Mouse (Mus musculus): ENCODE data around the gene Zdhhc4. TPM values are rescaled to one million over a fixed set of nuclear protein-coding genes. Genes with fewer than 3 reads are reported as not detected.

Gene Zdhhc4
- polyA plus RNA-seq, 1 experiment = 48.7 TPM

DNA sequence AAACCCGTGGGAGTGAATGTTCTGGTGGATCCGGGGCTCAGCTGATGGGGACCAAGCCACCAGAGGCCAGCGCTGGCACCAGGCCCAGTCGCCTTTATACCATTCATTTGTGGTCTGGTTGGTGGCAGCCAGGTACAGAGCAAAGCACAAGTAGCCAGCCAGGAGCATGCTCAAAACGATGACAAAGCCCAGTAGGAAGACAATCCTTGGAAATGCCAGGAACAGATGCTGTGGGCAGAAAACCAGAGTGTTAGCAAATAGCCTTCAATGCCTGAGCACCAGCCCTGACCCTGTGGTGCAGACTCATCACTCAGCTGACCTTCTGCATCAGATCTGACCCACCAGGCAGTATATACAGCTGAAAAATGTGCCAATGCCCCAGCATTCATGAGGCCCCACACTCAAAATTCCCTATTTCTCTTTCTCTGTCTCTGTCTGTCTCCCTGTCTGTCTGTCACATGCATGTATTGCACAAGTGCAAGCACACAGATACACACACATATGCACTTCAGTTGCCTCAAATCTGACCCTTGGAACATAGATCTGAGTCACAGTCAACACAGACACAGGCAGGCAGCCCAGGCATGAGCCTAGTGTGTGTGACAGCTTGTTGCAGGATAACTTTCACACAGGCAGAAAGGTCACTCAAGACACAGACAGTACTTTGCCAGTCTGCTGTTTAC, 12.3 kb downstream of the Zdhhc4 start:
- Histone ChIP-seq H3K79me2 (ENCODE audit: control insufficient read depth, insufficient read depth) (peaks cover 32% of the 10 kb centered on the region), H3ac (ENCODE audit: control insufficient read depth, insufficient read length, low read depth) (no peak overlapping the region), H3K4me3 (ENCODE audit: insufficient read depth, poor library complexity, severe bottlenecking) (no peak overlapping the region), H3K79me3 (ENCODE audit: low read depth) (peaks cover 22% of the 10 kb centered on the region), H3K36me3 (ENCODE audit: control insufficient read depth, insufficient read depth) (peaks cover 47% of the 10 kb centered on the region), H3K27me3 (ENCODE audit: control insufficient read depth, insufficient read depth, insufficient read length) (no peaks in the 10 kb centered on the region)
- no peak for TF ChIP-seq MYOD1 (IDR thresholded peaks at IDR 0.05; ENCODE audit: control insufficient read depth, insufficient read length, low read depth)
- no peak for TF ChIP-seq CTCF (IDR thresholded peaks at IDR 0.05; ENCODE audit: control insufficient read depth, insufficient read depth, insufficient read length)
- no peak for TF ChIP-seq MYOG (IDR thresholded peaks at IDR 0.05; ENCODE audit: control insufficient read depth, extremely low read depth, insufficient read length)

DNA sequence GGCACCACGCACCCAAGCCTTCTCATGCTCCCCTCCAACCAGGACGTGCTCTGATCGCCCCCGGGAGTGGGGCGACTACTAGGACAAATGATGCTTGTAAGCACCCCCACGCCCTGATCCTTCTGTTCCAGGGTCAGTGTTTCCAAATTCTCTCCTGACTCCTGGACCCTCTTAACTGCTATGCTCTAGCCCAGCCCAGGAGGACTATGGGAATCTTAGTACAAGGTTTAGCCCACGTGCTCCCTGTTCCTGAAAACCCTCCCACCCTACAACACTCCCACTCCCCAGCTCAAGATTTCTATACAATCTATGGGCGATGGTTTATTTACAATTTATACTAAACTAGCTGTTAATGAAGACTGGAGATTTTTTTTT, 13.6 kb downstream of the Zdhhc4 start:
- H3K4me3 ChIP-seq (ENCODE audit: insufficient read depth, poor library complexity, severe bottlenecking) = no peak overlapping the region
- peaks cover 53% of the 10 kb centered on the region for H3K36me3 ChIP-seq (ENCODE audit: control insufficient read depth, insufficient read depth)
- no peak for TF ChIP-seq MYOG (IDR thresholded peaks at IDR 0.05; ENCODE audit: control insufficient read depth, extremely low read depth, insufficient read length)
- TF ChIP-seq MYOD1 (IDR thresholded peaks at IDR 0.05; ENCODE audit: control insufficient read depth, insufficient read length, low read depth) = no peak
- TF ChIP-seq USF1 (IDR thresholded peaks at IDR 0.05; ENCODE audit: low read depth) = no peak
- no peak for TF ChIP-seq CEBPB (IDR thresholded peaks at IDR 0.05; ENCODE audit: low read depth)
- TF ChIP-seq CTCF (IDR thresholded peaks at IDR 0.05; ENCODE audit: control insufficient read depth, insufficient read depth, insufficient read length) = no peak
- TF ChIP-seq FOSL1 (IDR thresholded peaks at IDR 0.05; ENCODE audit: insufficient read depth, low read length, poor library complexity, severe bottlenecking) = no peak
- H3ac ChIP-seq (ENCODE audit: control insufficient read depth, insufficient read length, low read depth) = peak overlapping the region; percentile 27
- no peaks in the 10 kb centered on the region for H3K27me3 ChIP-seq (ENCODE audit: control insufficient read depth, insufficient read depth, insufficient read length)
- peaks cover 30% of the 10 kb centered on the region for H3K79me3 ChIP-seq (ENCODE audit: low read depth)
- H3K79me2 ChIP-seq (ENCODE audit: control insufficient read depth, insufficient read depth) = peaks cover 45% of the 10 kb centered on the region

DNA sequence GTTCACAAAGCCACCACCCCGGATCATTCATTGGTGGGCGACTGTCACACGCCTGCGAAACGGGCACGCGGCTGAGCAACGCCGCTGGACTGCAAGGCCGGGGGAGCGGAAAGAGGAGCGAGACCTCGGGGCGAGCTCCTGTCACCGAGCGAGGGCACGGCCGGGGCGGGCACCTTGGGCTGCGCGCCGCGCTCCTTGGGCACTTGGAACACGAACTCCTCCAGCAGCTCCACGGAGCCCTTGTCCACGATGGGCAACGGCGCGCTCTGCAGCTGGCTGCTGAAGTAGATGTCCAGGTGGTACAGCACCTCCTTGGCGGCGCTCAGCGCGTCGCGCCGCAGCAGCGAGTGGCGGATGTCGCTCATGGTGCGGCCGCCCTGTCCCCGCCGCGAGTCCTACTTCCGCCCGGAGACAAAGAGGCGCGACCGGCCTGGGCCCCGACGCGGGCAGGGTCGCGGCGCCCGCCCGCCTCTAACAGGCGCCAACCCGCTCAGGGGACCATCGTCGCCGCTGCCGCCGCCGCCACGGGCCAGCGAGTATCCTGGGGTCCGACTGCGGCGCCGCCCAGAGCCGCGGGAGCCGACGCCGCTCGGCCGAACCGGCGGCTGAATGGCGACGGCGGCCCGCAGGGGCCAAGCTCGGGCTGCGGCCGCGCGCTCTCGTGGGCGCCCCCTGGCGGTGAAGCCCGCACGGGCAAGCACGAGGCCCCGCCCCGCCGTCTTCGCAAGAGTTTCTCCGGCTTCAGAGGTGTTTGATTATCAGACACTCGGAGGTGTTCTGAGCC, 14.1 kb downstream of the Zdhhc4 start, which contains the start of gene E130309D02Rik:
TSS of gene E130309D02Rik (minus strand) at position 631 of the 784 bp plus-strand sequence.
- peak within 1 kb of the TSS; percentile 100 for H3ac ChIP-seq (ENCODE audit: control insufficient read depth, insufficient read length, low read depth)
- no peaks in the 10 kb centered on the region for H3K27me3 ChIP-seq (ENCODE audit: control insufficient read depth, insufficient read depth, insufficient read length)
- peak within 1 kb of the TSS; percentile 59 for H3K4me3 ChIP-seq (ENCODE audit: insufficient read depth, poor library complexity, severe bottlenecking)
- H3K36me3 ChIP-seq (ENCODE audit: control insufficient read depth, insufficient read depth) = peaks cover 56% of the 10 kb centered on the region
- peaks cover 51% of the 10 kb centered on the region for H3K79me2 ChIP-seq (ENCODE audit: control insufficient read depth, insufficient read depth)
- peaks cover 35% of the 10 kb centered on the region for H3K79me3 ChIP-seq (ENCODE audit: low read depth)
- TF ChIP-seq USF1 (IDR thresholded peaks at IDR 0.05; ENCODE audit: low read depth) = no peak
- TF ChIP-seq MAX (IDR thresholded peaks at IDR 0.05) = peak; percentile 87
- TF ChIP-seq CEBPB (IDR thresholded peaks at IDR 0.05; ENCODE audit: low read depth) = no peak
- TF ChIP-seq CTCF (IDR thresholded peaks at IDR 0.05; ENCODE audit: control insufficient read depth, insufficient read depth, insufficient read length) = peak; percentile 98
- TF ChIP-seq MYOG (IDR thresholded peaks at IDR 0.05; ENCODE audit: control insufficient read depth, extremely low read depth, insufficient read length) = no peak
- TF ChIP-seq MYOD1 (IDR thresholded peaks at IDR 0.05; ENCODE audit: control insufficient read depth, insufficient read length, low read depth) = no peak
- TF ChIP-seq FOSL1 (IDR thresholded peaks at IDR 0.05; ENCODE audit: insufficient read depth, low read length, poor library complexity, severe bottlenecking) = no peak

DNA sequence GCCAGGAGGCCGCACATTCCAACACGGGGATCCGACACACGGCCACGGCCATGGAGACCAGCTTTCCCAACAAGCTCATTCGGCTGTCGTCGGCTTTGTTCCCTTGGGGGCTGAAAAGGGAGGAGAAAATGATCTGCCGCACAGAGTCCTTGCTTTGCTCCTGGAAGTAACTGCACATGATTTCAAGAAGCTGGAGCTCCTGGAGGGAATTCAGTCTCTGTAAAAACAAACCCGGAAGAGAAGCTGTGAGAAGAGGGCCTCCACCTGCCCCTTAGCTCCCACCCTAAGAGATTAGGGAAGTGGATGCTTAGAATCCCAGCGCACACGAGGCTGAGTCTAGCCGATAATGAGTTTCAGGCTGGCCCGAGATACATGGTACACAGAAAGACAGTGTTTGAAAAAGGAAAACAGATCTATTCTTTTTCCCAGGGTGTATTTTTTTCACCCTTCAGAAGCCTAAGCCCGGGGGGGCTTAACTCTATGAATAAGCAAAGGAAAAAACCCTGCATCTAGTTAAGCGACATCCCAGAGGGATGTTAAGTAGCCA, 14.8 kb downstream of the Zdhhc4 start:
- H3K79me2 ChIP-seq (ENCODE audit: control insufficient read depth, insufficient read depth) = peaks cover 57% of the 10 kb centered on the region
- no peaks in the 10 kb centered on the region for H3K27me3 ChIP-seq (ENCODE audit: control insufficient read depth, insufficient read depth, insufficient read length)
- peaks cover 57% of the 10 kb centered on the region for H3K36me3 ChIP-seq (ENCODE audit: control insufficient read depth, insufficient read depth)
- H3K4me3 ChIP-seq (ENCODE audit: insufficient read depth, poor library complexity, severe bottlenecking) = peak overlapping the region; percentile 59
- peaks cover 37% of the 10 kb centered on the region for H3K79me3 ChIP-seq (ENCODE audit: low read depth)
- TF ChIP-seq MYOG (IDR thresholded peaks at IDR 0.05; ENCODE audit: control insufficient read depth, extremely low read depth, insufficient read length) = no peak
- TF ChIP-seq MAX (IDR thresholded peaks at IDR 0.05) = no peak
- no peak for TF ChIP-seq CTCF (IDR thresholded peaks at IDR 0.05; ENCODE audit: control insufficient read depth, insufficient read depth, insufficient read length)
- no peak for TF ChIP-seq CEBPB (IDR thresholded peaks at IDR 0.05; ENCODE audit: low read depth)
- TF ChIP-seq MYOD1 (IDR thresholded peaks at IDR 0.05; ENCODE audit: control insufficient read depth, insufficient read length, low read depth) = no peak
- no peak for TF ChIP-seq USF1 (IDR thresholded peaks at IDR 0.05; ENCODE audit: low read depth)
- no peak for TF ChIP-seq FOSL1 (IDR thresholded peaks at IDR 0.05; ENCODE audit: insufficient read depth, low read length, poor library complexity, severe bottlenecking)
- peak overlapping the region; percentile 100 for H3ac ChIP-seq (ENCODE audit: control insufficient read depth, insufficient read length, low read depth)

DNA sequence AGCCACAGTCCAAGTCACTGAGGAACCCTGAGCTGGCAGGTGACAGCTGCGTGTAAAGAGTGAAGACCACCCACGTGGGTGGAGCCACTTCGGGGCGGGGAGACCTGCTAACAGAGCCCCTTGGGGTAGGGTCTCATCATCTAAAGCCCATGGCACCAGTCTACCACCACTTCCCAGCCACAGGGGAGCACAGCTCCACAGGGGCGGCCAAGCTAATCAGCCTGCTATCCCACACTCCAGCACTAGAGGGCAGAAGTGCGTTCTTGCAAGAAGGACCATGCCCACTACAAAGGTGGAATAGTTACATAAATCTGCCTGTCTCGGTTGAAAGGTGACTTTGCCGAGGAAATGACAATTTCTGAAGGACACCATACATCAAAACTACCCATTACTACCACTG, 17.2 kb downstream of the Zdhhc4 start:
- no peak for TF ChIP-seq FOSL1 (IDR thresholded peaks at IDR 0.05; ENCODE audit: insufficient read depth, low read length, poor library complexity, severe bottlenecking)
- no peak for TF ChIP-seq MAX (IDR thresholded peaks at IDR 0.05)
- TF ChIP-seq MYOG (IDR thresholded peaks at IDR 0.05; ENCODE audit: control insufficient read depth, extremely low read depth, insufficient read length) = no peak
- peak; percentile 40 for TF ChIP-seq CTCF (IDR thresholded peaks at IDR 0.05; ENCODE audit: control insufficient read depth, insufficient read depth, insufficient read length)
- no peak for TF ChIP-seq USF1 (IDR thresholded peaks at IDR 0.05; ENCODE audit: low read depth)
- no peak for TF ChIP-seq CEBPB (IDR thresholded peaks at IDR 0.05; ENCODE audit: low read depth)
- peaks cover 69% of the 10 kb centered on the region for H3K36me3 ChIP-seq (ENCODE audit: control insufficient read depth, insufficient read depth)

More for the DNA sequence above, 17.2 kb downstream of the Zdhhc4 start:
- Histone ChIP-seq H3K4me3 (ENCODE audit: insufficient read depth, poor library complexity, severe bottlenecking) (no peak overlapping the region), H3K79me3 (ENCODE audit: low read depth) (peaks cover 39% of the 10 kb centered on the region), H3K79me2 (ENCODE audit: control insufficient read depth, insufficient read depth) (peaks cover 64% of the 10 kb centered on the region), H3ac (ENCODE audit: control insufficient read depth, insufficient read length, low read depth) (no peak overlapping the region), H3K27me3 (ENCODE audit: control insufficient read depth, insufficient read depth, insufficient read length) (no peaks in the 10 kb centered on the region)

Data from C2C12 (cell line).